Mouse (Mus musculus) hindbrain, embryonic 15.5 days (tissue): ENCODE measurements around the gene Gm43191. TPM values are rescaled to one million over a fixed set of nuclear protein-coding genes. Genes with fewer than 3 reads are reported as not detected.

Source experiments
- ATAC-seq: fragments of 200-750 bp; cut with Nextera tagmentation; 2 replicates; pipeline ENCODE4 v1.8.0; 2017; ENCODE audit warnings: low read depth, moderate number of reproducible peaks, moderate TSS enrichment; ENCODE audit not compliant: low FRiP score
- H3K27ac ChIP-seq: fragments of 300-500 bp; sonication (generic); replicated peaks from 2 replicates; pipeline ENCODE4 v1.5.1; 2015; ENCODE audit warnings: mild to moderate bottlenecking, inconsistent platforms
- H3K27me3 ChIP-seq: fragments of 300-500 bp; sonication (generic); 2 replicates; pipeline ENCODE4 v1.6.1; 2015; ENCODE audit warnings: control low read depth, inconsistent platforms
- H3K36me3 ChIP-seq: fragments of 300-500 bp; sonication (generic); 2 replicates; pipeline ENCODE4 v1.6.1; 2015; ENCODE audit warnings: control low read depth, inconsistent platforms
- H3K4me1 ChIP-seq: fragments of 300-500 bp; sonication (generic); replicated peaks from 2 replicates; pipeline ENCODE4 v1.6.1; 2015; ENCODE audit warnings: control low read depth, inconsistent platforms
- H3K4me2 ChIP-seq: fragments of 300-500 bp; sonication (generic); 2 replicates; pipeline ENCODE4 v1.6.1; 2015; ENCODE audit warnings: moderate library complexity, mild to moderate bottlenecking, inconsistent platforms
- H3K4me3 ChIP-seq: fragments of 300-500 bp; sonication (generic); 2 replicates; pipeline ENCODE4 v1.5.1; 2015; ENCODE audit warnings: mild to moderate bottlenecking, inconsistent platforms
- H3K9ac ChIP-seq: fragments of 300-500 bp; sonication (generic); 2 replicates; pipeline ENCODE4 v1.6.1; 2015; ENCODE audit warnings: inconsistent platforms
- H3K9me3 ChIP-seq: fragments of 300-500 bp; sonication (generic); 2 replicates; pipeline ENCODE4 v1.6.1; 2016; ENCODE audit warnings: control low read depth, inconsistent platforms
- WGBS: fragments of 180-500 bp; shearing (Covaris S2); methylation state at CpG from one replicate; pipeline ENCODE4 v1.1.7; 2015; 5-methylcytosine and 5-hydroxymethylcytosine counted together
- polyA plus RNA-seq: library from polyadenylated mRNA; unstranded; fragments of >200 nt; fragmentation: Nextera tagmentation; extraction: Ambion mirVana; gene quantifications from 2 replicates; pipeline ENCODE4 v1.2.1, GENCODE M21; 2015

Gm43191 gene
- not detected in 2 replicates for polyA plus RNA-seq

DNA sequence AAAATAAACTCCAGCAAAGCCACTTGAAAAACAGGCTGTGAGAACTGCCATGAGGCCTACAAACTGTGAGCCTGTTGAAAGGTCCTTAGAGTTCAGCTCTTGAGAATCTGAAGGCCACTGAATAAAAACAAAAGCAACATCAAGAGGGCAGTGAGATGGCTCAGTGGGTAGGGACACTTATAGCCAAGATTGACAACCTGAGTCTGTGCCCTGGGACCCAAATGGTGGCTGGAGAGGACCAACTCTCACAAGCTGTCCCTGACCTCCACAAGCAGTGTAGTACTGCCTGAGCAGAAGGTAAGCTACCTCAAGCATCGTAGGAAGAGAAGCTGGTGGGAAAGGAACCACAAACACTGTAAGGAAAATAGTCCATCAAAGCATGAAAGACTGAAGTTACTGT is at the start of gene Gm43191:
TSS of gene Gm43191 (minus strand) at position 101 of the 400 bp plus-strand sequence.
- no peak within 1 kb of the TSS for H3K27ac ChIP-seq
- no peaks in the 10 kb centered on the region for H3K4me1 ChIP-seq
- H3K4me2 ChIP-seq, result no peak within 1 kb of the TSS
- H3K36me3 ChIP-seq, result peaks cover 17% of the 10 kb centered on the region; the same call in 1 of the 2 replicates
- H3K9ac ChIP-seq, result no peak within 1 kb of the TSS
- no peaks in the 10 kb centered on the region for H3K9me3 ChIP-seq
- 93% methylated on average over 1 of the region's 1 CpGs for WGBS
- no peaks in the 10 kb centered on the region for H3K27me3 ChIP-seq
- ATAC-seq, result no peak
- H3K4me3 ChIP-seq, result no peak within 1 kb of the TSS

DNA sequence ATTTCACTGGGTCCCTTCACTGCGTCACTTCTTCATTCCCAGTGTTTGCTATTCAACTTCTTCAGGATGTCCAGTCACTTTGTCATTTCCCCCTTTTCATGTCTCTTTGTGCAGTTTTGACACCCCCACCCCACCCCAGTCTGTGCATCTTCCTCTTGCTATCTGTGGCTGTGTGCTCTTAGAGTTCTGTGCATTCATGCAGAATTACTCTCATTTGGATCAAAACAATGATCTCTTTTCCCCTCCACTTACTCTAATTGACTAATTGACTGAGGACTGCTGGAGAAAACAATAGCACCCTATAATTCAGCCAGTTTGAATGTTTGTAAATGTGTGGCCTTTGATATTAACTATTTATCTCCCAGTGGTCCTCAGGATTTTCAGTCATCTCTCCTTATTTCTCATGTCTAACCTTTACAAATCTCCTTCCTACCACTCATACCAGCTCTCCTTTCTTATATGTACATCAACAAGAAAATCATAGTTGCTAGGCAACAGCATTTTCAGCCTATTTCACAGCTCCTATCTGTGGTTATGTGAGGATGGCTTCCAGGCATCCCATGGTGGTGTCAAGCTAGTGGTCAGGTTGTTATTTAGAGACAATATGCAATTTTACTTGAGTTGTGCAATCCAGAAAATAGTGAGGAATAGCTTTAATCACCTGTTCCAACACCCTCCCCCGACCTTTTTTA is 48.6 kb upstream of the Gm43191 start:
- Histone ChIP-seq H3K9me3 (no peaks in the 10 kb centered on the region), H3K36me3 (no peaks in the 10 kb centered on the region), H3K27ac (no peak overlapping the region), H3K4me2 (no peak overlapping the region), H3K9ac (no peak overlapping the region), H3K27me3 (no peaks in the 10 kb centered on the region), H3K4me3 (no peak overlapping the region), H3K4me1 (0 out of 2 replicates have a peak, but pooled peaks cover 5% of the 10 kb centered on the region)
- no peak for ATAC-seq
- 50% methylated on average over 2 of the region's 2 CpGs for WGBS

DNA sequence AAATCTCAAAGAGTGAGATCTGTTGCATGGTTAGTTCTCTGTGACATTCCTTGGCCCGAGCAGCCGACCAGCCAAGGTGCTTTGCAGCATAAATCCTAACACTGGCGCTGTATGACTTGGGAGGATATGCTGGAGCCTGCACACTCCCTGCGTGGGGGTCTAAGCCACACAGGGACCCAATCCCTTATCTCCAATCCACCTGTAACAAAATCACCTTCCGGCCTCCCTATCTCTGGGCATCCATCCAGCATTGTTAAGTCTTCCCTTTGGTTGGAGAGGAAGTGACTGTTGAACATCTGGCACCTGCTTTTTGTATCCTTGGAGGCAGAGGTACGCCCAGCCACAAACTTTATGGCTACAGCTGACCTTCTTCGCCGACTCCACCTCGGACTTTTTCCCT is 45.7 kb upstream of the Gm43191 start:
- whole genome bisulfite sequencing, result 81% methylated on average over 9 of the region's 9 CpGs
- H3K9me3 ChIP-seq, result no peaks in the 10 kb centered on the region
- H3K4me2 ChIP-seq, result no peak overlapping the region
- ATAC-seq, result no peak
- H3K4me3 ChIP-seq, result no peak overlapping the region
- H3K27ac ChIP-seq, result no peak overlapping the region
- 0 out of 2 replicates have a peak, but pooled peaks cover 5% of the 10 kb centered on the region for H3K4me1 ChIP-seq
- no peak overlapping the region for H3K9ac ChIP-seq
- no peaks in the 10 kb centered on the region for H3K27me3 ChIP-seq
- H3K36me3 ChIP-seq, result no peaks in the 10 kb centered on the region

DNA sequence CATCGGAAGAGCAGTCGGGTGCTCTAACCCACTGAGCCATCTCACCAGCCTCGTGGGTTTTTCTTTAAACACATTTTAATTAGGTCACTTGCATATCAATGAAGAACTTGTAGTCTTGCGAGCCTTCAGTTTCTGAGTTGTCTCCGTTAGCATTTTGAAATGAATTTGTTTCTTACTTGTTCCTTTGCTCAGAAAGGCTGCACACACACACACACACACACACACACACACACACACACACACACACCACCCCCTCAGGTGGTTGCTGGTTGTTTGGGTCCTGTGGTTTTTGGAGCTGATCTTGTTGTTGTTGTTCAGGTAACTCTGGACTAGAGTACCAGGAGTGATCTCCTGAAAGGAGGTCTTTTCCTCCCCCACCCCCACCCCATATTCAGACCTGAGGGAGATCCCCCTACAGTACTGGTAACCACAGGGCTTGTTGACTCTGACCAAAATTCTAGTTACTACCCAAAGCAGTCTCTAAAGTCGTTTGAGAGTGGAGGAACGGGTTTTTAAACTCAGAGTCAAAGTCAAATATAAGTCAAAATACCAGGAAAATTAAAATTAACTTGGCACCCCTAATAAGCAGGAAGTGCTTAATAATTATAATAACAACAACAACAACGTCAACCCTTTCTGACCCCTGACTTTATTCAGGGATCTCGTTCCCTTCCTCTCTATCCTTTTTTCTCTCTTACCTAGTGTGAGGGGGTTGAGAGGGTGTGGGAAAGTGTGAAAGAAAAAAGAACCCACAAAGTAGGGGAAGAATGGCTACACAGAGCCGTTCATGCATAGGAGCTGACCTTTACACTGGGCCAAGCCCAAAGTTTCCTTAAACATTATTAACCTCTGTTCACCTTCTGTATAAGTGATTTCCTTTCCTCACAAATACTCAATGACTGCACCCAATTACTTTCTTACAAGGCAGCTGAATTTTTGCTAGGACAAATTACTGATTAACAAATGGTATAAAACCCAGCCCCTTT is 42.7 kb upstream of the Gm43191 start:
- no peaks in the 10 kb centered on the region for H3K4me1 ChIP-seq
- H3K9ac ChIP-seq, result no peak overlapping the region

DNA sequence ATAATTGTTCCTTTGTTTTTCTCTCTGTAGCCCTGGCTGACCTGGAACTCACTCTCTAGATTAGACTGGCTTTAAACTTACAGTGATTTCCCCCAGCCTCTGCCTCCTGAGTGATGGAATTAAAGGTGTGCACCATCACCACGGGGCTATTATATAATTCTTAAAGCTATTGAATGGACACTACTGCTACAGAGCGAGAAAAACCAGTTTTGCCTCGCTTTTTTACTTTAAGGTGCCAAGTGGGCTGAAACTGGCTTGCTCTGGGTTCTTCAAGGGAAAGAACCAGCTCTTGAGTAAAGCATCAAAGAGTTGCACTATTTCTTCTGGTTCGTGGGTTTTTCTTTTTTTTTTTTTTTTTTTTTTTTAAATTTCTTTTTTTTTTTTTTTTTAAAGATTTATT is 41.9 kb upstream of the Gm43191 start:
- Histone ChIP-seq H3K4me3 (no peak overlapping the region), H3K9ac (no peak overlapping the region), H3K27me3 (no peaks in the 10 kb centered on the region), H3K4me2 (no peak overlapping the region), H3K27ac (no peak overlapping the region), H3K36me3 (no peaks in the 10 kb centered on the region), H3K9me3 (no peaks in the 10 kb centered on the region), H3K4me1 (no peaks in the 10 kb centered on the region)
- no peak for ATAC-seq
- 90% methylated on average over 4 of the region's 4 CpGs for WGBS

More for the DNA sequence above, 42.7 kb upstream of the Gm43191 start:
- H3K4me2 ChIP-seq, result no peak overlapping the region
- no peak overlapping the region for H3K4me3 ChIP-seq
- 48% methylated on average over 10 of the region's 10 CpGs for WGBS
- H3K36me3 ChIP-seq, result no peaks in the 10 kb centered on the region
- no peak for ATAC-seq
- no peaks in the 10 kb centered on the region for H3K9me3 ChIP-seq
- H3K27me3 ChIP-seq, result no peaks in the 10 kb centered on the region
- no peak overlapping the region for H3K27ac ChIP-seq

DNA sequence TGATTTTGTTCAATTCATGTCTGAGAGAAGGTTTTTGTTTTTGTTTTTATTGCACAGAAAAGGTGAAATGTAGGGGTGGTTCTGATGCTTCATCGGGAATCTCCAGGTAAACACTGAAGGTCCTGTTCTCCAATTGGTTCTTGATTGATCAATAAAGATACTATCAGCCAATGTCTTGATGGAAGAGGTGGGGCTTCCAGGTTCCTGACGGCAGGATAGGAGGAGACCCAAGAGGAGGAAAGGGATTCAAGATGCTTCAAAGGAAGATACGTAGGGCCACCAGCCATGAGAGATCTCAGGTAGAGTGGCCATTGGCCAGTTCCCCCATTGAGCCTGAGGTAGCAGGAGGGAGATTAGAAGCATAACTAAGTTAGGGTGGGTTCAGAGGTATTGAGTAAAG is 37.9 kb upstream of the Gm43191 start:
- no peaks in the 10 kb centered on the region for H3K36me3 ChIP-seq
- H3K9me3 ChIP-seq, result no peaks in the 10 kb centered on the region
- no peak for ATAC-seq
- no peaks in the 10 kb centered on the region for H3K27me3 ChIP-seq
- H3K9ac ChIP-seq, result no peak overlapping the region
- 78% methylated on average over 3 of the region's 3 CpGs for WGBS
- no peak overlapping the region for H3K27ac ChIP-seq
- H3K4me3 ChIP-seq, result no peak overlapping the region
- no peaks in the 10 kb centered on the region for H3K4me1 ChIP-seq
- no peak overlapping the region for H3K4me2 ChIP-seq

DNA sequence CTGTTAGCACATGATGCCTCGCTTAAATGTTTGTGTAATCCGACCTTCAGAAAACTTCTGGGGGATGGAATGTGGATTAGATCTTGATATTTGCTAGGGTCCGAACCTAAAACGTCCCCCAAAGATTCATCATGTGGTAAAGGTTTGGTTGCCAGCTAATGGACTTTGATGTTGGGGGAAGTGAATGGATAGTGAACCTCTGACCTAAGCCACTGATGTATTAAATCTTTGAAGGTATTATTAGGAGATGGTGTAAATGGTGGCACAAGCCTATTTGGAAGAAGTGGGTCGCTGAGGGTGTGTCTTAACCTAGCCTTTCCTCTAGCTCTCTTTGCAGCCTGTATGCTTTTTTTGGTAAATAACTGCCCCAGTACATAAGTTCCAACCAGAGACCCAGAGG is 32.0 kb upstream of the Gm43191 start:
- Histone ChIP-seq H3K4me3 (peak overlapping the region; percentile 91), H3K27ac (no peak overlapping the region), H3K4me1 (peaks cover 14% of the 10 kb centered on the region), H3K9me3 (no peaks in the 10 kb centered on the region), H3K36me3 (no peaks in the 10 kb centered on the region), H3K9ac (peak overlapping the region; percentile 89), H3K4me2 (peak overlapping the region; percentile 89), H3K27me3 (peaks cover 5% of the 10 kb centered on the region; the same call in 1 of the 2 replicates)
- WGBS, result 47% methylated on average over 5 of the region's 5 CpGs
- ATAC-seq, result no peak

DNA sequence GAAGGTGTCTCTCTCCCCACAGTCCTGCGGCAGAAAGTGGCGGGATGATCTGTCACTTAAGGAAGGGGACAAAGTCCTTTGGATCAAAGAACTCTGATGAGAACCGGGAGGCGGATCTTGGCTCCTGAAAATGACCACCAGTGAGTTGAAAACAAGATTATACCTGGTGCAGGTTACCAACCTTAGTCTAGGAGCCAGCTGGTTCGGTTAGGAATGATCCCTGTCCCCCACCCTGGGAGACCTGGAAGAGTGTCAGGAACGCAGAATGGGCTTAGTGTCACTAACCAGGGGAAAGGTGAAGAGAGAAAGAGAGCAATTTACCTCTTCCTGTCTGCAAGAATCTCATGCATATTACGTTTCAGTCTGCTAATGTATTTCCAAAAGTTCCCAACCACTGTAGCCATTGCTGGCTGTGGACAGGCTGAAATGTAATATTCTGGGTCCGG is 31.4 kb upstream of the Gm43191 start, which contains the start of gene Slc35a3:
TSS of gene Slc35a3 (minus strand) at position 396 of the 446 bp plus-strand sequence.
- 0 out of 2 replicates have a peak, but pooled peaks have one; percentile 21 for ATAC-seq
- Histone ChIP-seq H3K27me3 (peaks cover 5% of the 10 kb centered on the region; the same call in 1 of the 2 replicates), H3K9ac (peak within 1 kb of the TSS; percentile 89), H3K4me1 (peaks cover 14% of the 10 kb centered on the region), H3K27ac (peak within 1 kb of the TSS; percentile 72), H3K4me2 (peak within 1 kb of the TSS; percentile 89), H3K4me3 (peak within 1 kb of the TSS; percentile 91), H3K36me3 (no peaks in the 10 kb centered on the region), H3K9me3 (no peaks in the 10 kb centered on the region)
- WGBS, result 3% methylated on average over 8 of the region's 8 CpGs

DNA sequence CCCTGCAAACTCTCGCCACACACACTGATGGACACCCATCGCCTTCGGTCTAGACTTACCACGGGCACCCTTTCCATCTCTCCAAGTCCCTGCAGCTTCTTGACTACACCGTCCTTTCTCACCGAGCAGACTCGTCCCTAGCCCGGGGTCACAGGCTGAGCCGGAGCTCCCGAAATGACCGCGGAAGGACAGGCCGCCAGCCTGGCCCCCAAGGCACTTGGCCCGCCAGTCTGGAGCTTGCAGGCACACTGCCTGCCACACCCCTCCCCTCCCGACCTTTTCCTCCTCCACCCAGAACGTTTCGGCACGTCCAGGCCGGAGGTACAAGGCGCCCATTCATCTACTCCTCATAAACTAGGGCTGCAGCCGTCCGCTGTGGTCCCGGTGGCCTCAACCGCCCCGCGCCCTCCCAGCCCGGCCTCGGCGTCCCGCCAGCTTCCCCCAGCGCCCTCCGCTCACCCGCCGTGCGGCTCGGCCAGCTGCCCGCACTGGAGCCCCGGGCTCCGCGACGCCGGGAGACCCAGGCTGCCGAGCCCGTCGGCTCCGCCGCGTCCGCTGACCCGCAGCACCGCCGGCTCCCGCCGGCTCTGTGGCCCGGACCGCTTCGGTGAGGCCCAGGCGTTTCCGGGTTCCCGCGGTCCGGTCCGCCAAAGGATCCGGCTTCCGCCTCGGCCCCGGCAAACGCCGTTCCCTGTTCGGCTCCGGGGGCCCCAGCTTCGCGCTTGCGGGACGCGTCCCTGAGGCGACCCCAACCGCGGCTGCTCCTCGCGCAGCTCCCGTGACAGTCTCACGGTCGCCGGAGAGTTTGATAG is 30.8 kb upstream of the Gm43191 start:
- H3K36me3 ChIP-seq, result 0 out of 2 replicates have a peak, but pooled peaks cover 2% of the 10 kb centered on the region
- peaks cover 14% of the 10 kb centered on the region for H3K4me1 ChIP-seq
- peak overlapping the region; percentile 72 for H3K27ac ChIP-seq
- H3K9me3 ChIP-seq, result no peaks in the 10 kb centered on the region
- peak; percentile 93 for ATAC-seq
- peak overlapping the region; percentile 89 for H3K4me2 ChIP-seq
- H3K4me3 ChIP-seq, result peak overlapping the region; percentile 91
- H3K9ac ChIP-seq, result peak overlapping the region; percentile 89
- peaks cover 5% of the 10 kb centered on the region; the same call in 1 of the 2 replicates for H3K27me3 ChIP-seq
- under 1% methylated on average over 76 of the region's 85 CpGs for WGBS

DNA sequence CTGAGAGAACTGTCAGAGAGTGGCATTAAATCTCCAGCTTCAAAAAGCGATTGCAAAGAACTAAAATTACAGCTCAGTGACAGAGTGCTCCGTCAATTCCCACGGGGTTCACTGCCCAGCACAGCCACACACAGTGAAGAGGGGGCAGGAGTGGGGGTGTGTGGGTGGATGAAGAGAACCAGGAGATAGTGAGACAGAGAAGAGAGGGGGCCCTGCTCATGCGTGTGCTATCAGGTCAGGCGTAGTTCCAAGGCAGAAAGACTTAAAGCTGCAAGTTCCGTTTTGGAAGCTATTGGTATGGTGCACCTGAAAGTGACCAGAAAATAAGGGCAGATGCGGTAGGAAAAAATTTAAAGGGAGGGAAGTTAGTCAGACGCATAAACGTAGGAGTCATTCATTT is 29.9 kb upstream of the Gm43191 start:
- peaks cover 14% of the 10 kb centered on the region for H3K4me1 ChIP-seq
- H3K27me3 ChIP-seq, result peaks cover 5% of the 10 kb centered on the region; the same call in 1 of the 2 replicates
- peak overlapping the region; percentile 91 for H3K4me3 ChIP-seq
- peak overlapping the region; percentile 89 for H3K4me2 ChIP-seq
- ATAC-seq, result no peak
- H3K9me3 ChIP-seq, result no peaks in the 10 kb centered on the region
- 56% methylated on average over 9 of the region's 9 CpGs for WGBS
- H3K27ac ChIP-seq, result no peak overlapping the region
- H3K36me3 ChIP-seq, result 0 out of 2 replicates have a peak, but pooled peaks cover 6% of the 10 kb centered on the region
- 0 out of 2 replicates have a peak overlapping the region, but pooled peaks have one; percentile 89 for H3K9ac ChIP-seq

DNA sequence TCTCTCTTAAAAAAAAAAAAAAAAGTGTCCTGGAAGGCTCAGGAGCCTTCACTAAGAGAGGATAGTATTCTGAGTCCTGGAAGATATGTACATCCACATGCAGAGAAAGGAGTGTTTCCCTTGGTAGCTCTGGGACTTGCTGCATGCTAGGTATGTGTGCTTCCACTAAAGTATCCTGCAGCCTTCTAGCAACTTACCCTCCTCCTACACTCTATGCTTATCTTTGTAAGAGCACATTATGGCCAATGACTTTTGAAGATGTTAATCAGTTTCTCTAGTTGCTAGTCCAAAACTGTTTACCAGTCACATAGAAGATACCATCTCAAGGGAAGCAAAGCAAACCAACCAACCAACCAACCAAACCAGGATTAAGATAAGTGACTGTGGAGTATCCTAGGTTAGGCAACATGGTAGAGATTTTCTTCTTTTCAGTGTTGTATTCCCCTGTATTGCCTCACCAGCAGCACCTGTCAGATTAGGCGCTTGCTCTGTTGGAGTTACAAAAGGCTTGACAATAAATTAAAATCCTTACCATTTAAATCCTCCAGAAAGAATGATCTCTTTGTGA is 24.7 kb upstream of the Gm43191 start:
- no peak for ATAC-seq
- Histone ChIP-seq H3K9me3 (no peaks in the 10 kb centered on the region), H3K4me1 (peaks cover under 1% of the 10 kb centered on the region), H3K4me3 (no peak overlapping the region), H3K27me3 (no peaks in the 10 kb centered on the region), H3K36me3 (0 out of 2 replicates have a peak, but pooled peaks cover 6% of the 10 kb centered on the region), H3K9ac (no peak overlapping the region), H3K27ac (no peak overlapping the region), H3K4me2 (no peak overlapping the region)
- 85% methylated on average over 1 of the region's 1 CpGs for WGBS
